Mouse (Mus musculus): Measurements from ENCODE around the gene Ap5s1. TPM values are rescaled to one million over a fixed set of nuclear protein-coding genes. Genes with fewer than 3 reads are reported as not detected.

Gene Ap5s1
- polyA plus RNA-seq, 1 experiment from 2014 or later = 24.7 TPM

DNA sequence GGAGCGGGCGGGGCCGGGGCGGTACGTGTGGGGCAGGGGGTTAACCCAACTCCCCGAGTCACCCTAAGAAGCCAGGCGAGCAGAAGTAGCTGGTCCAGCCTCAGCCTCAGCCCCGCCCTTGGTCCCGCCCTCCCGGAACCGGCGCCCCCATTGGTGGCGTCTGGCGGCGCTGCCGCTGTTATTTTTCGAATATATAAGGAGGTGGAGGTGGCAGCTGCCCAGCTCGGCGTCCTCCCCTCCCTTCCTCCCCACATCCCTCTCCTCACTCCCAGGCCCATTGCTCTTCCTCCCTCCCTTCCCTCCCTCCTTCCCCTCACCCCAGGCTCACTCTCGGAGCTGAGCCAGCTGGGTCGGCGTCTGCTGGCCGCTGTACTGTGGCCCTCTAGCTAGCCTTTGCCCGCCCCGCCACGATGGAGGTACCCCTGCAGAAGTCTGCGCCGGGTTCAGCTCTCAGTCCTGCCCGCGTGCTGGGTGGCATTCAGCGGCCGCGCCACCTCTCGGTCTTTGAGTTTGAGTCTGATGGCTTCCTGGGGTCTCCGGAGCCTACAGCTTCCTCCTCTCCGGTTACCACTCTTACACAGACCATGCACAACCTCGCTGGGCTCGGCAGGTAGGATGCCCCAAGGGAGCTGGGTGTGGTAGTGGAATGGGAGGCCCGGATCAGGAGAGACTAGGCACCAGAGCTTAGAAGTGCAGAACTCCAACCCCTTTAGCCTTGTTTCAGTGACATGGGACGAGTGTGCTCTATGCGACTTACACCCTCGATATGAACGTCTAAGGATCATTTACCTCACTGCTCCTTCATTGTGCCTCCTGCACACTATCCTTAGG lies 19.9 kb upstream of the Ap5s1 start, which contains the start of the genes Cdc25b and Spef1:
Gene Cdc25b (plus strand): TSS at position 179 of the 831 bp plus-strand sequence.
Gene Spef1 (minus strand): TSS at position 512 of the 831 bp plus-strand sequence.
- H3K27me3 ChIP-seq = no peaks in the 10 kb centered on the region
- in situ Hi-C loops (cut with MboI; ENCODE audit: low pct_unique_long_range_greater_than_20kb) = no loop called here
- CTCF ChIA-PET = interaction anchor here (0.7 to 2.5 kb wide), 5 partner anchors 13 to 151 kb away, joined by 3 to 11 read pairs (median 3); partner anchors contain the start of gene 1700037H04Rik
- POLR2A ChIA-PET = interaction anchor here (0.6 to 1.4 kb wide), 2 partner anchors 29 to 48 kb away, joined by 3 read pairs; no protein-coding TSS in a partner anchor
- no peak for DNase-seq (ENCODE audit: low read depth, low spot score)
- peak; percentile 89 for ATAC-seq
- TF ChIP-seq CTCF (IDR thresholded peaks at IDR 0.05) = no peak

DNA sequence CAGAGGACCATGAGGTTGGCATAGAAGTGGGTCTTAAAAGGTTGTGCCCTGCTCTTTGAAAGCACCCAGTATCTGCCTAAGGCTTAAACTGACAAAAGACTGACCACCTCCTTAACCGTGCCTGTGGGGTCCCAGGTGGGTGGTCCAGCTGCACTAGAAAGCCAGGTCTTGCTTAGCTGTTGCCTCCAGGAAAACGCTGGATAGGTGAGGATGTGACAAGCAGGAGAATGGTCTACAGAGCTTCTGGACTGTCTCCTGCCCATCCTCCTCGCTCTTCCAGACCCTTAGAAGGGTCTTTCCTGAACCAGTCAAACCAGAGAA lies 19.3 kb upstream of the Ap5s1 start:
- DNase-seq (ENCODE audit: low read depth, low spot score) (no peak), ATAC-seq (no peak)
- in situ Hi-C loops (cut with MboI; ENCODE audit: low pct_unique_long_range_greater_than_20kb) = no loop called here
- no peaks in the 10 kb centered on the region for H3K27me3 ChIP-seq
- POLR2A ChIA-PET = interaction anchor here (0.6 to 1.4 kb wide), 2 partner anchors 30 to 48 kb away, joined by 3 read pairs; no protein-coding TSS in a partner anchor
- no peak for TF ChIP-seq CTCF (IDR thresholded peaks at IDR 0.05)
- CTCF ChIA-PET = interaction anchor here (1.1 to 2.5 kb wide), 4 partner anchors 12 to 67 kb away, joined by 3 to 11 read pairs (median 3); partner anchors contain the start of gene 1700037H04Rik

DNA sequence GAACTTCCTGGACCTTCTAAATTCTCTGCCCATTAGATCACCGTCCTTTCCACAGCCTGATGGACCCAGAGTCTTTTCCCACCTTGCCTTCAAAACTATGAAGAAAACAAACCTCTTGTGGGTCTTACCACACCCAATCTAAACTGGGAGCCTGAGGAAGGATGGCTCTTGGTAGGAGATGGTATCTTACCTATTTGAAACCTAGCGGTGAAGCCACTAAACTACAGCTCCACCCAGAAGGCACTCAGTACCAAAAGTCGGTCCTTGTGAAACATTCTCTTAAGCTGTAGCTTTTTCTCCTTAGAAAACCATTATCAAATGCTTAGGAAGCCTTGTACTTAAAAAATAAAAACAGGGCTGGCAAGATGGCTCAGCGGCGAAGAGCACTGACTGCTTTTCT lies 18.6 kb upstream of the Ap5s1 start:
- ChIA-PET POLR2A (no interaction called here), CTCF (interaction anchor here (1.4 to 2.5 kb wide), 2 partner anchors 12 to 67 kb away, joined by 3 to 11 read pairs; no protein-coding TSS in a partner anchor)
- no peak for TF ChIP-seq CTCF (IDR thresholded peaks at IDR 0.05)
- ATAC-seq = no peak
- no peak for DNase-seq (ENCODE audit: low read depth, low spot score)
- no peaks in the 10 kb centered on the region for H3K27me3 ChIP-seq
- in situ Hi-C loops (cut with MboI; ENCODE audit: low pct_unique_long_range_greater_than_20kb) = no loop called here

DNA sequence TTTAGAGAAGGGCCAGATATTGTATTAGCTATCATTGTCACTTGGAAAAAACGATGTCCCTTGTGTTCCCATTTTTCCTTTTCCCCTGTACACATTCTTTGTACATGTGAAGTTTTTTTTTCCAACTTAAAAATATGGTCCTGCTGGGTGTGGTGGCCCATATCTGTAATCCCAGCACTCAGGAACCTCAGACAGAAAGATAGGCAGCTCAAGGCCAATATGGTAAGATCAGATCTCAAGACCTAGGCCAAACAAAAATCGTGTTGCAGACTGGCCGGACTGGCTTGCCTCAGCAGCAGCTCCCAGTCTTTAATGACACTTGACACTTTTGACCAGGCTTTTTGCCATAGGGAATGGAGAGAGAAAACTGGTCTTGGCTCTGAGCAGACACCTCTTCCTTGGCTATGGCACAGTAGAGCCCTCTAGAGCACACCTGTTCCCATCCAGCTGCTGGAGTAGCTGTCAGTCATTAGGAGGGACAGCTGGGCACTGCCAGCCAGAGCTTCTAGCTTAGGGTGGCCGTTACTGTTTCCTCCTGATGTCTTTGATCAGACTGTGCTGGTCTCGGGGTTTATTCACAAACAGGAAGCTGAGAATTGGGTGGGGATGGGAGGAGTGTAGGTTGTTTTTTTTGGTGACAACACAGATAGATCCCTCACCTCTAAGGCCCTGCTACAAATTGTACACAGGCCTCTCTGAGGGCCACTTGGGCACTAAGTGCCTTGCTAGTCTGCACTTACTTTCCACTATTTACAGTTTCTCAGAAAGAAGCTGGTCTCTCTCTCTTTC lies 17.2 kb upstream of the Ap5s1 start:
- in situ Hi-C loops (cut with MboI; ENCODE audit: low pct_unique_long_range_greater_than_20kb) = no loop called here
- no peak for DNase-seq (ENCODE audit: low read depth, low spot score)
- H3K27me3 ChIP-seq = no peaks in the 10 kb centered on the region
- POLR2A ChIA-PET = interaction anchor here (1.3 kb wide), 1 partner anchor 10 kb away, joined by 4 read pairs; the partner anchor contains the start of gene Cenpb
- CTCF ChIA-PET = interaction anchor here (0.8 to 0.9 kb wide), 2 partner anchors 9 to 11 kb away, joined by 3 read pairs; no protein-coding TSS in a partner anchor
- ATAC-seq = no peak
- TF ChIP-seq CTCF (IDR thresholded peaks at IDR 0.05) = no peak

DNA sequence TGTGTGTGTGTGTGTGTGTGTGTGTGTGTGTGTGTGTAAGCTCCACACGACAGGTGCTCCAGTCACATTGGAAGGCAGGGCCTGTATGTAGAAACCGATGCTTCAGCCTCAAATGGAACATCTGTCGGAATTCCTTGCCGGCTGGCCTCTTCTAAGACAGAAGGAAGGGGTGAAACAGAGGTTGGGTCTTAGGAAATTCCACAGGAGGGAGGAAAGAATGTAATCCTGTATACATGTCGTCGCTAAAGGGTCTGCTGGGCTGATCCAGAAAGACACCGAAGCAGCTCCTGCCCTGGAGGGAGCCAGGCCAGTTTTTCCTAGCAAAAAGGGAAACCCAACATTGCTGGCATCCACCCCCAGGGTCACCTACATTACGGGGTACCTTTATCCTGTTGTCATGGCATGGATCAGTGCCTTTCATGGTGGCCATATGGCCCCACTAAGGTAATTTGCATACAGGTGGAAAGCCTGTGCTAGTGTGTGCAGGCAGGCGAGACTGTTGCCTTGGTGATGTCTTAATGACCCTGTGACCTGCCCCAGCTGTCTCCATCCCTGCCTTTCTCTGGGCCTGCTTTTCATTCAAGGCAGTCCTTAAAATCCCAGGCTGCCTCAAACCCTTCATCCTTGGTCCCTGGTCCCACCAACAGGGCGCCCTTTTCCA lies 16.4 kb upstream of the Ap5s1 start:
- CTCF ChIA-PET = interaction anchor here (0.8 to 0.9 kb wide), 2 partner anchors 8 to 10 kb away, joined by 3 read pairs; no protein-coding TSS in a partner anchor
- ATAC-seq (no peak), DNase-seq (ENCODE audit: low read depth, low spot score) (no peak)
- POLR2A ChIA-PET = interaction anchor here (1.3 kb wide), 1 partner anchor 11 kb away, joined by 4 read pairs; the partner anchor contains the start of gene Cenpb
- in situ Hi-C loops (cut with MboI; ENCODE audit: low pct_unique_long_range_greater_than_20kb) = no loop called here
- TF ChIP-seq CTCF (IDR thresholded peaks at IDR 0.05) = no peak
- no peaks in the 10 kb centered on the region for H3K27me3 ChIP-seq

DNA sequence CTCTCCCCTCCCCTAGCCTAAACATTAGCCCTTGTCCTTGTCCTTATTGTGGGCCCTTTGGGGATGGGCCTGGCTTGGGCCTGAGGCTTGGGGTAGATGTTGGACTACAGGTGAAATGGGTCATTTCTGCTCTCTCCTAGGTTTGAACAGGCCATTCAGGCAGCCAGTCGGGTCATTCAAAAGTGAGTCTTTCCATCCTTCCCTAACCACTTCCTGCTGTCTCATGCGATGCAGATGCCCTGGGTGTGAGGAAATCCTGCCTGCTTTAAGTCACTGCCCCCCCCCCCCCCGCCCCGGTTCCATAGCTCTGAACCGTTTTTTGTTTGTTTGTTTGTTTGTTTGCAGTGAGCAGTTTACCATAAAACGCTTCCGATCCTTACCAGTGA lies 15.9 kb upstream of the Ap5s1 start:
- no peaks in the 10 kb centered on the region for H3K27me3 ChIP-seq
- in situ Hi-C loops (cut with MboI; ENCODE audit: low pct_unique_long_range_greater_than_20kb) = no loop called here
- no peak for TF ChIP-seq CTCF (IDR thresholded peaks at IDR 0.05)
- ATAC-seq = no peak
- ChIA-PET POLR2A (interaction anchor here (1.6 kb wide), 1 partner anchor 12 kb away, joined by 4 read pairs; no protein-coding TSS in a partner anchor), CTCF (no interaction called here)
- DNase-seq (ENCODE audit: low read depth, low spot score) = no peak

DNA sequence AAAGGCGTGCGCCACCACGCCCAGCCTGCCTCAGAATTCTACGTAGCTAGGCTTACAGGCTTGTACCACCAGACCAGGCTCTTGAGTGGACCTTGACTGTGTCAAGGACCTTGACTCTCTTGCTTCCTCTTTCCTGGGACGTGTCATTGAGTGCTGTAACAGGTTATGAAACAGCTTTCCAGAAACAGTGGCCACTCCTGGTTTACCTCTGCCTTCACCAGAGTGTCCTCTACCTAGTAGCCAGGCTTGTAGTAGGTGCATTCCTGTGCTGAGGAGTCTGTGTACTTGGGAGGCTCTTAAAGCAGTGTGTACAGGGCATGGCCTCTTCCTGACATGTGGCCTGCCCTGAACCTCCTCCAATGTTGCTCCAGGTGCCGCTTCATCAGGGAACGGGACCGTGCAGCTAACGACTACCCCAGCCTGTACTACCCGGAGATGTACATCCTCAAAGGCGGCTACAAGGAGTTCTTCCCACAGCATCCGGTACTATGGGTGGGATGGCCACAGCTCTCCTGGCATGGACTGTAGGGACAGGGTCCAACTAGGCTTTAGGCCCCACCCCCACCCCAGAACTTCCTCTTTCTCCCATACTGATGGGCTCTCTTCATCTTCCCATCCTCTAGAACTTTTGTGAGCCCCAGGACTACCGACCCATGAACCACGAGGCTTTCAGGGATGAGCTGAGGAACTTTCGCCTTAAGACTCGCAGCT lies 10.1 kb upstream of the Ap5s1 start:
- POLR2A ChIA-PET = interaction anchor here (1.0 kb wide), 1 partner anchor 13 kb away, joined by 3 read pairs; no protein-coding TSS in a partner anchor
- DNase-seq (ENCODE audit: low read depth, low spot score) (no peak), ATAC-seq (no peak)
- in situ Hi-C loops (cut with MboI; ENCODE audit: low pct_unique_long_range_greater_than_20kb) = no loop called here
- TF ChIP-seq CTCF (IDR thresholded peaks at IDR 0.05) = no peak
- no peaks in the 10 kb centered on the region for H3K27me3 ChIP-seq
- CTCF ChIA-PET = interaction anchor here (0.8 kb wide), 1 partner anchor 14 kb away, joined by 3 read pairs; no protein-coding TSS in a partner anchor

DNA sequence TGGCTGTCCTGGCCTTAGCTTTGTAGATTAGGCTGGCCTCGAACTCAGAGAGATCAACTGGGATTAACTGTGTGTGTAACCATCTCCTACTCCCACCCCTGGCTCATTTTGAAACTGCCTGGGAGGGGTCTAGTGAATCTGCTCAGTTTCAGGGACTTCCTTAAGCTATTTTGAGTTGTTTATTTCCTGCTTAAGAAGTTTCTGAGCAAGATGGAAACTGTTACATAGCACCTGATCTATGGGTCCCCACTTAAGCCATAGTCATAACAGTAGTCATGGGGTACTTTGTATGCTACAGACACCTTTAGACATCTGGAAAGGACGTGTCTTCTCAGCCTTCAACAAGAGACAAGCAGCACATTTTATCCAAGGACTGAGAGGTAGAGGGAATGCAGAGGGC lies 6.2 kb upstream of the Ap5s1 start:
- CTCF ChIA-PET = interaction anchor here (1.2 to 3.1 kb wide), 3 partner anchors 9 to 13 kb away, joined by 3 to 11 read pairs (median 8); partner anchors contain the start of genes Cdc25b and Spef1
- ATAC-seq (no peak), DNase-seq (ENCODE audit: low read depth, low spot score) (no peak)
- H3K27me3 ChIP-seq = no peaks in the 10 kb centered on the region
- POLR2A ChIA-PET = no interaction called here
- TF ChIP-seq CTCF (IDR thresholded peaks at IDR 0.05) = no peak
- in situ Hi-C loops (cut with MboI; ENCODE audit: low pct_unique_long_range_greater_than_20kb) = no loop called here

DNA sequence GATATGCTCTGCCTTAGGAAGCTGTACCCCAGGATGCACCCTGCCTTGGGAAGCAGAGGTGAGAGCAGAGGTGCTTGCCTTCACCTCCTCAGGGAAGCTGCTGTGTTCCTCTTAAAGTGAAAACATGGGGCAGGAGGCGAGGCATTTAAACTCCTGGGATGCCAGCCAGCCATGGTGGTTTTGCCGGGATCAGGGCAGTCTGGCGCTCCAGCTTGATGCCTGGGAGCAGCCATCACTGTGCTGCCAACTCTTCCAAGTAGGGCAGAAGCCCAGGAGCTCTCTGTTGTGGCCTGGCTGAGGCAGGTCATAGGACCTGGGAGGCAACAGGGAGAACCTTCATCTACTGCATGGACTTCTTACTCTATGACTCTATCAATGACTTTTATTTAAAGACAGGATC lies 5.6 kb upstream of the Ap5s1 start:
- ChIA-PET POLR2A (no interaction called here), CTCF (interaction anchor here (1.2 to 3.1 kb wide), 3 partner anchors 8 to 14 kb away, joined by 3 to 11 read pairs (median 8); partner anchors contain the start of genes Cdc25b and Spef1)
- ATAC-seq (no peak), DNase-seq (ENCODE audit: low read depth, low spot score) (no peak)
- no peaks in the 10 kb centered on the region for H3K27me3 ChIP-seq
- TF ChIP-seq CTCF (IDR thresholded peaks at IDR 0.05) = no peak
- in situ Hi-C loops (cut with MboI; ENCODE audit: low pct_unique_long_range_greater_than_20kb) = no loop called here

Measured in Patski (cell line).